Comparison of ENCODE assay signal across 22 mouse cellular contexts in genomic region chr2:79398831-79399230, GRCm38 (mm10). TPM values are rescaled to one million over a fixed set of nuclear protein-coding genes. Genes with fewer than 3 reads are reported as not detected.
DNase-seq lines count a peak whose midpoint lies in the region; ATAC-seq and TF ChIP-seq lines count a peak whose summit lies in the region.
"Had no signal": no experiment of that assay in that cellular context is flagged by ENCODE, and none has a peak within 500 bp of the region (broad histone marks: within the 10 kb centered on the region; RNA-seq: fewer than 3 reads in every experiment).

No protein-coding gene starts in this region.

- H3K79me2 ChIP-seq in myocyte (ENCODE audit: control insufficient read depth, insufficient read depth): no peaks in the 10 kb centered on the region

- H3K4me2 ChIP-seq in midbrain, postnatal 0 days (ENCODE audit: low read depth, low read length, poor library complexity, severe bottlenecking): no peak overlapping the region
- H3K4me2 ChIP-seq in myocyte (ENCODE audit: low read depth): peak overlapping the region; percentile 68
- H3K4me2 ChIP-seq: embryonic facial prominence, embryonic 15.5 days; forebrain, embryonic 12.5 days; liver, embryonic 11.5 days had no signal

- peak overlapping the region; percentile 46 for H3K27ac ChIP-seq in midbrain, embryonic 10.5 days (replicated peaks)
- H3K27ac ChIP-seq in midbrain, postnatal 0 days (ENCODE audit: low read depth, low read length): no peak overlapping the region
- H3K27ac ChIP-seq: embryonic facial prominence, embryonic 15.5 days had no signal

- no peak overlapping the region for H3ac ChIP-seq in myocyte (ENCODE audit: control insufficient read depth, insufficient read length)

- TF ChIP-seq POLR2A in myocyte (IDR thresholded peaks at IDR 0.05; ENCODE audit: insufficient read length, low read depth): no peak

- H3K36me3 ChIP-seq in midbrain, embryonic 10.5 days: no peaks in the 10 kb centered on the region
- no peaks in the 10 kb centered on the region for H3K36me3 ChIP-seq in midbrain, postnatal 0 days (ENCODE audit: insufficient read depth, low read length)
- H3K36me3 ChIP-seq in myocyte (ENCODE audit: control insufficient read depth, insufficient read depth): no peaks in the 10 kb centered on the region
- H3K36me3 ChIP-seq: embryonic facial prominence, embryonic 15.5 days; forebrain, embryonic 12.5 days had no signal

- no peaks in the 10 kb centered on the region for H3K9me3 ChIP-seq in midbrain, embryonic 10.5 days (replicated peaks)
- H3K9me3 ChIP-seq in midbrain, postnatal 0 days (ENCODE audit: low read length): no peaks in the 10 kb centered on the region
- H3K9me3 ChIP-seq: embryonic facial prominence, embryonic 15.5 days; forebrain, embryonic 12.5 days; megakaryocyte, embryonic 14.5 days had no signal

- no peak overlapping the region for H3K4me3 ChIP-seq in midbrain, embryonic 10.5 days
- no peak overlapping the region for H3K4me3 ChIP-seq in midbrain, postnatal 0 days (ENCODE audit: low read depth, low read length)
- H3K4me3 ChIP-seq in myocyte: no peak overlapping the region
- H3K4me3 ChIP-seq: embryonic facial prominence, embryonic 15.5 days; forebrain, embryonic 12.5 days; megakaryocyte, embryonic 14.5 days had no signal

- no peak for ATAC-seq in midbrain, postnatal 0 days (ENCODE audit: low FRiP score)

- H3K4me1 ChIP-seq in midbrain, embryonic 10.5 days: peaks cover 25% of the 10 kb centered on the region
- H3K4me1 ChIP-seq in midbrain, postnatal 0 days (ENCODE audit: insufficient read depth, low read length): no peaks in the 10 kb centered on the region
- H3K4me1 ChIP-seq: embryonic facial prominence, embryonic 15.5 days had no signal

- 51% methylated on average over 5 of the region's 5 CpGs for WGBS in midbrain, embryonic 10.5 days
- WGBS in midbrain, postnatal 0 days: 51% methylated on average over 5 of the region's 5 CpGs

- no peak for DNase-seq in midbrain, embryonic 10.5 days (ENCODE audit: low spot score)
- no peak for DNase-seq in midbrain, postnatal 0 days (ENCODE audit: low spot score)
- DNase-seq in 3T3-L1 (ENCODE audit: low read depth, low spot score) (peak; percentile 81), MN1 (ENCODE audit: low spot score) (peak; percentile 25)
- DNase-seq in adrenal gland, adult (ENCODE audit: inconsistent age in 2 of 2, low spot score in 1 of 2): no peak
- no peak for DNase-seq in lung, adult 18-20 months
- DNase-seq: adrenal gland, postnatal 36 days; cerebellum, adult 11-12 months; heart, adult 11 months; kidney, postnatal 36 days; layer of hippocampus, adult 9-11 months; lung, adult 2 months; right cerebral cortex, postnatal 4 days; thymus, postnatal 36 days had no signal

- no peak for TF ChIP-seq CTCF in midbrain, postnatal 0 days (IDR thresholded peaks at IDR 0.05)

- no peaks in the 10 kb centered on the region for H3K27me3 ChIP-seq in midbrain, embryonic 10.5 days (ENCODE audit: low read depth, poor library complexity, severe bottlenecking)
- H3K27me3 ChIP-seq in midbrain, postnatal 0 days (ENCODE audit: insufficient read depth, low read length): no peaks in the 10 kb centered on the region
- H3K27me3 ChIP-seq in myocyte (ENCODE audit: control insufficient read depth, insufficient read depth, insufficient read length): no peaks in the 10 kb centered on the region
- H3K27me3 ChIP-seq: embryonic facial prominence, embryonic 15.5 days had no signal

- H3K9ac ChIP-seq in midbrain, postnatal 0 days (replicated peaks; ENCODE audit: low read length, poor library complexity, severe bottlenecking): no peak overlapping the region
- H3K9ac ChIP-seq: embryonic facial prominence, embryonic 15.5 days; forebrain, embryonic 12.5 days had no signal

TF ChIP-seq in myocyte, 11 proteins besides CTCF, POLR2A, EP300 and RAD21:
- no peak for TF ChIP-seq MYOD1 (IDR thresholded peaks at IDR 0.05; ENCODE audit: control insufficient read depth in 1 of 3, insufficient read length in 2 of 3, low read depth in 2 of 3)
- no peak for TF ChIP-seq TCF3 (IDR thresholded peaks at IDR 0.05; ENCODE audit: insufficient read length, low read depth)
- no peak for TF ChIP-seq POLR2AphosphoS2 (IDR thresholded peaks at IDR 0.05; ENCODE audit: insufficient read length, low read depth)
- TF ChIP-seq MYOG (IDR thresholded peaks at IDR 0.05; ENCODE audit: control insufficient read depth in 1 of 3, insufficient read depth in 1 of 3, insufficient read length in 2 of 3, low read depth in 2 of 3): no peak
- TF ChIP-seq CEBPB (IDR thresholded peaks at IDR 0.05; ENCODE audit: insufficient read depth, poor library complexity, severe bottlenecking): no peak
- TF ChIP-seq TCF12 (IDR thresholded peaks at IDR 0.05; ENCODE audit: insufficient read depth, poor library complexity, severe bottlenecking): no peak
- TF ChIP-seq SRF (IDR thresholded peaks at IDR 0.05; ENCODE audit: control insufficient read depth, insufficient read length, low read depth): no peak
- TF ChIP-seq USF1 (IDR thresholded peaks at IDR 0.05; ENCODE audit: low read depth): no peak
- no peak for TF ChIP-seq REST (IDR thresholded peaks at IDR 0.05; ENCODE audit: insufficient read depth, insufficient read length)
- TF ChIP-seq E2F4 (IDR thresholded peaks at IDR 0.05; ENCODE audit: insufficient read depth): no peak
- TF ChIP-seq MAX (IDR thresholded peaks at IDR 0.05; ENCODE audit: low read depth): no peak
TF ChIP-seq in myocyte: peak in this region for 0.

RNA-seq across cellular contexts. Expression of gene Neurod1, which starts 57.7 kb away (rescaled TPM):
- 18.8 and 23.5 TPM in 2 replicates for polyA plus RNA-seq in midbrain, embryonic 10.5 days (2016; fragmentation: Nextera tagmentation; extraction: Ambion mirVana)
- total RNA-seq in midbrain, postnatal 0 days (2014; rRNA removed): 3.5 and 16.6 TPM in 2 replicates
- polyA plus RNA-seq in midbrain, postnatal 0 days (2015; fragmentation: Nextera tagmentation; extraction: Ambion mirVana): 4.1 and 6.2 TPM in 2 replicates
- polyA plus RNA-seq in myocyte (2012; fragmentation: generic; extraction: Trizol): not detected
- total RNA-seq: adrenal gland, postnatal 36 days; gastrocnemius, adult 8-10 months had no signal
- polyA plus RNA-seq: heart, embryonic 14.5 days; kidney, embryonic 14.5 days; lung, adult 2 months had no signal

RNA-seq across cellular contexts. Expression of gene Cerkl, which starts 57.8 kb away (rescaled TPM):
- polyA plus RNA-seq in midbrain, embryonic 10.5 days (2016; fragmentation: Nextera tagmentation; extraction: Ambion mirVana): 2.0 and 2.6 TPM in 2 replicates
- 0.11 and 0.47 TPM in 2 replicates for total RNA-seq in midbrain, postnatal 0 days (2014; rRNA removed)
- 0.72 and 1.5 TPM in 2 replicates for polyA plus RNA-seq in midbrain, postnatal 0 days (2015; fragmentation: Nextera tagmentation; extraction: Ambion mirVana)
- polyA plus RNA-seq in myocyte (2012; fragmentation: generic; extraction: Trizol): not detected

Comparison
In these comparisons a context has a peak if more than half of its experiments do, and no peak if none do; other contexts are left out.
1. DNase-seq: peak in 3T3-L1 (single experiment) and MN1 (single experiment); none in midbrain, embryonic 10.5 days (single experiment), midbrain, postnatal 0 days (single experiment), adrenal gland, adult (0 of 2) and lung, adult 18-20 months (0 of 2).